Mouse (Mus musculus): ENCODE results near the gene Scarf2. TPM values are rescaled to one million over a fixed set of nuclear protein-coding genes. Genes with fewer than 3 reads are reported as not detected.

Scarf2 gene
- polyA plus RNA-seq, 1 experiment = 0.03 TPM

GRCm38 (mm10) chr16:17764108-17764511 lies 33.0 kb upstream of the Scarf2 start:
- Histone ChIP-seq H3K4me3 (replicated peaks) (no peak overlapping the region), H3K9me3 (ENCODE audit: control insufficient read depth, low read length) (peaks cover 4% of the 10 kb centered on the region; the same call in 1 of the 2 replicates)

GRCm38 (mm10) chr16:17768834-17769233 lies 28.2 kb upstream of the Scarf2 start:
- peak overlapping the region; percentile 21 for H3K4me3 ChIP-seq (replicated peaks)
- no peaks in the 10 kb centered on the region for H3K9me3 ChIP-seq (ENCODE audit: control insufficient read depth, low read length)
- H3K36me3 ChIP-seq (ENCODE audit: control insufficient read depth) = peaks cover 19% of the 10 kb centered on the region
- no peaks in the 10 kb centered on the region for H3K27me3 ChIP-seq (ENCODE audit: control insufficient read depth)
- no peak for TF ChIP-seq TAL1 (IDR thresholded peaks at IDR 0.05; ENCODE audit: low read length)
- TF ChIP-seq GATA1 (IDR thresholded peaks at IDR 0.05; ENCODE audit: low read length) = no peak
- H3K4me1 ChIP-seq (ENCODE audit: control insufficient read depth) = peaks cover 44% of the 10 kb centered on the region

More at GRCm38 (mm10) chr16:17764108-17764511, 33.0 kb upstream of the Scarf2 start:
- TF ChIP-seq GATA1 (IDR thresholded peaks at IDR 0.05; ENCODE audit: low read length) (no peak), TAL1 (IDR thresholded peaks at IDR 0.05; ENCODE audit: low read length) (no peak)
- Histone ChIP-seq H3K4me1 (ENCODE audit: control insufficient read depth) (peaks cover 58% of the 10 kb centered on the region), H3K36me3 (ENCODE audit: control insufficient read depth) (peaks cover 7% of the 10 kb centered on the region; the same call in 1 of the 2 replicates), H3K27me3 (ENCODE audit: control insufficient read depth) (peaks cover 17% of the 10 kb centered on the region)

- Histone ChIP-seq H3K9me3 (ENCODE audit: control insufficient read depth, low read length) (no peaks in the 10 kb centered on the region), H3K36me3 (ENCODE audit: control insufficient read depth) (peaks cover 17% of the 10 kb centered on the region), H3K4me3 (replicated peaks) (no peak overlapping the region), H3K27me3 (ENCODE audit: control insufficient read depth) (no peaks in the 10 kb centered on the region), H3K4me1 (ENCODE audit: control insufficient read depth) (peaks cover 34% of the 10 kb centered on the region)
- no peak for TF ChIP-seq TAL1 (IDR thresholded peaks at IDR 0.05; ENCODE audit: low read length)
Observed at GRCm38 (mm10) chr16:17771117-17771865, 25.8 kb upstream of the Scarf2 start.

- Histone ChIP-seq H3K4me3 (replicated peaks) (no peak overlapping the region), H3K4me1 (ENCODE audit: control insufficient read depth) (peaks cover 3% of the 10 kb centered on the region), H3K27me3 (ENCODE audit: control insufficient read depth) (no peaks in the 10 kb centered on the region), H3K9me3 (ENCODE audit: control insufficient read depth, low read length) (no peaks in the 10 kb centered on the region), H3K36me3 (ENCODE audit: control insufficient read depth) (peaks cover 27% of the 10 kb centered on the region)
- no peak for TF ChIP-seq GATA1 (IDR thresholded peaks at IDR 0.05; ENCODE audit: low read length)
- TF ChIP-seq TAL1 (IDR thresholded peaks at IDR 0.05; ENCODE audit: low read length) = no peak
Observed at GRCm38 (mm10) chr16:17776828-17777227, 20.3 kb upstream of the Scarf2 start.

- H3K4me3 ChIP-seq (replicated peaks) = no peak overlapping the region
- no peaks in the 10 kb centered on the region for H3K27me3 ChIP-seq (ENCODE audit: control insufficient read depth)
- no peaks in the 10 kb centered on the region for H3K4me1 ChIP-seq (ENCODE audit: control insufficient read depth)
- H3K9me3 ChIP-seq (ENCODE audit: control insufficient read depth, low read length) = no peaks in the 10 kb centered on the region
- TF ChIP-seq GATA1 (IDR thresholded peaks at IDR 0.05; ENCODE audit: low read length) (no peak), TAL1 (IDR thresholded peaks at IDR 0.05; ENCODE audit: low read length) (no peak)
- peaks cover 23% of the 10 kb centered on the region for H3K36me3 ChIP-seq (ENCODE audit: control insufficient read depth)
Observed at GRCm38 (mm10) chr16:17778223-17778622, 18.9 kb upstream of the Scarf2 start.

GRCm38 (mm10) chr16:17779692-17780091 lies 17.4 kb upstream of the Scarf2 start:
- no peaks in the 10 kb centered on the region for H3K27me3 ChIP-seq (ENCODE audit: control insufficient read depth)
- peaks cover 30% of the 10 kb centered on the region for H3K36me3 ChIP-seq (ENCODE audit: control insufficient read depth)
- H3K9me3 ChIP-seq (ENCODE audit: control insufficient read depth, low read length) = no peaks in the 10 kb centered on the region
- no peaks in the 10 kb centered on the region for H3K4me1 ChIP-seq (ENCODE audit: control insufficient read depth)
- H3K4me3 ChIP-seq (replicated peaks) = no peak overlapping the region
- TF ChIP-seq GATA1 (IDR thresholded peaks at IDR 0.05; ENCODE audit: low read length) (no peak), TAL1 (IDR thresholded peaks at IDR 0.05; ENCODE audit: low read length) (no peak)

GRCm38 (mm10) chr16:17785337-17785736 lies 11.7 kb upstream of the Scarf2 start:
- Histone ChIP-seq H3K36me3 (ENCODE audit: control insufficient read depth) (peaks cover 17% of the 10 kb centered on the region), H3K27me3 (ENCODE audit: control insufficient read depth) (no peaks in the 10 kb centered on the region), H3K9me3 (ENCODE audit: control insufficient read depth, low read length) (no peaks in the 10 kb centered on the region), H3K4me3 (replicated peaks) (no peak overlapping the region), H3K4me1 (ENCODE audit: control insufficient read depth) (no peaks in the 10 kb centered on the region)
- no peak for TF ChIP-seq TAL1 (IDR thresholded peaks at IDR 0.05; ENCODE audit: low read length)
- TF ChIP-seq GATA1 (IDR thresholded peaks at IDR 0.05; ENCODE audit: low read length) = no peak

GRCm38 (mm10) chr16:17792728-17793127 lies 4.4 kb upstream of the Scarf2 start:
- Histone ChIP-seq H3K4me1 (ENCODE audit: control insufficient read depth) (no peaks in the 10 kb centered on the region), H3K9me3 (ENCODE audit: control insufficient read depth, low read length) (peaks cover 4% of the 10 kb centered on the region), H3K27me3 (ENCODE audit: control insufficient read depth) (peaks cover 34% of the 10 kb centered on the region), H3K36me3 (ENCODE audit: control insufficient read depth) (peaks cover 15% of the 10 kb centered on the region), H3K4me3 (replicated peaks) (no peak overlapping the region)
- TF ChIP-seq TAL1 (IDR thresholded peaks at IDR 0.05; ENCODE audit: low read length) (no peak), GATA1 (IDR thresholded peaks at IDR 0.05; ENCODE audit: low read length) (no peak)

- TF ChIP-seq TAL1 (IDR thresholded peaks at IDR 0.05; ENCODE audit: low read length) (no peak), GATA1 (IDR thresholded peaks at IDR 0.05; ENCODE audit: low read length) (no peak)
- H3K9me3 ChIP-seq (ENCODE audit: control insufficient read depth, low read length) = peaks cover 7% of the 10 kb centered on the region
- H3K36me3 ChIP-seq (ENCODE audit: control insufficient read depth) = peaks cover 14% of the 10 kb centered on the region
- no peak overlapping the region for H3K4me3 ChIP-seq (replicated peaks)
- H3K4me1 ChIP-seq (ENCODE audit: control insufficient read depth) = no peaks in the 10 kb centered on the region
- peaks cover 48% of the 10 kb centered on the region for H3K27me3 ChIP-seq (ENCODE audit: control insufficient read depth)
Observed at GRCm38 (mm10) chr16:17794047-17794446, 3.0 kb upstream of the Scarf2 start.

Data from erythroblast, embryonic 14.5 days (primary cell).